Mouse (Mus musculus) lung, postnatal 0 days (tissue): ENCODE measurements at regions not wholly inside any gene's neighbourhood (a gene's known extent, or its start where the extent isn't known, plus 50 kb on each side); places are given as distances from the start of the nearest gene placed in this dataset.

Experiments used
- ATAC-seq: fragments of 200-750 bp; cut with Nextera tagmentation; 2 replicates; pipeline ENCODE4 v1.8.0; 2017; ENCODE audit warnings: moderate library complexity
- DNase-seq: peaks from one replicate; pipeline ENCODE4 v3.0.0-alpha.2; 2016; ENCODE audit warnings: low spot score
- H3K27ac ChIP-seq: fragments of 300-500 bp; sonication (generic); 2 replicates; pipeline ENCODE4 v1.5.1; 2014; ENCODE audit warnings: antibody characterized with exemption, mild to moderate bottlenecking, low read length, mixed read lengths
- H3K27me3 ChIP-seq: fragments of 300-500 bp; sonication (generic); replicated peaks from 2 replicates; pipeline ENCODE4 v1.6.1; 2014; ENCODE audit warnings: low read length, mixed read lengths; ENCODE audit not compliant: insufficient read depth
- H3K36me3 ChIP-seq: fragments of 300-500 bp; sonication (generic); 2 replicates; pipeline ENCODE4 v1.6.1; 2014; ENCODE audit warnings: low read length, mixed read lengths; ENCODE audit not compliant: insufficient read depth
- H3K4me1 ChIP-seq: fragments of 300-500 bp; sonication (generic); 2 replicates; pipeline ENCODE4 v1.6.1; 2014; ENCODE audit warnings: antibody characterized with exemption, low read depth, low read length, mixed read lengths; ENCODE audit not compliant: insufficient read depth
- H3K4me2 ChIP-seq: fragments of 300-500 bp; sonication (generic); replicated peaks from 2 replicates; pipeline ENCODE4 v1.6.1; 2014; ENCODE audit warnings: low read depth, mild to moderate bottlenecking, low read length, moderate library complexity, mixed read lengths
- H3K4me3 ChIP-seq: fragments of 300-500 bp; sonication (generic); 2 replicates; pipeline ENCODE4 v1.5.1; 2014; ENCODE audit warnings: low read depth, low read length
- H3K9ac ChIP-seq: fragments of 300-500 bp; sonication (generic); replicated peaks from 2 replicates; pipeline ENCODE4 v1.6.1; 2014; ENCODE audit warnings: low read depth, mild to moderate bottlenecking
- H3K9me3 ChIP-seq: fragments of 300-500 bp; sonication (generic); 2 replicates; pipeline ENCODE4 v1.6.1; 2016; ENCODE audit warnings: low read length, mixed read lengths
- CTCF ChIP-seq: IDR thresholded peaks from 2 replicates; pipeline ENCODE4 v1.5.1; 2016; ENCODE audit warnings: antibody characterized with exemption, mild to moderate bottlenecking
- EP300 ChIP-seq: IDR thresholded peaks from 2 replicates; pipeline ENCODE4 v1.6.1; 2016; ENCODE audit warnings: antibody characterized with exemption, mild to moderate bottlenecking, control low read depth
- WGBS: fragments of 180-500 bp; shearing (Covaris S2); extraction: QIAGEN DNeasy Blood & Tissue Kit; methylation state at CpG from one replicate; pipeline ENCODE4 v1.1.7; 2014; 5-methylcytosine and 5-hydroxymethylcytosine counted together

DNA sequence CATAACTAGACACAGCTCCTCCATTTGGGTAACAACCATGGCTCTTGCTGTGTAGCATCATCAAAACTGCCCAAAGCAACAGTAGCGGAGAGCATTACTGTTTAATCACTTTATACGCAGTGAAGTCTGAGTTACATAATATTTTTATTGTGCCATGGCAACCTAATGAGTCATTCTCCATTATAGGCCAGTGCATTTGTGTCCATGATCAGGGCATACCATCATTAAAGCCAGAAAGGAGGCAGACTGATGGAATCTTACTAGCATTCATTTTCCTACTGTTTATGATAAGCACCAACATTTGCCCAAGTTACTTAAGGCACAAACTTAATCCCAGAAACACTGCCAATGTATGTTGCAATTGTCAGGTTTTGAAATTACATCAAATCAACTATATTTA, 3601.2 kb upstream of the Gm7489 start:
- Histone ChIP-seq H3K27ac (no peak overlapping the region), H3K9ac (no peak overlapping the region), H3K27me3 (no peaks in the 10 kb centered on the region), H3K9me3 (no peaks in the 10 kb centered on the region), H3K36me3 (no peaks in the 10 kb centered on the region), H3K4me3 (no peak overlapping the region), H3K4me2 (no peak overlapping the region), H3K4me1 (0 out of 2 replicates have a peak, but pooled peaks cover 2% of the 10 kb centered on the region)
- ATAC-seq (no peak), DNase-seq (no peak)
- 91% methylated on average over 2 of the region's 2 CpGs for WGBS
- no peak for TF ChIP-seq CTCF
- TF ChIP-seq EP300 = no peak

DNA sequence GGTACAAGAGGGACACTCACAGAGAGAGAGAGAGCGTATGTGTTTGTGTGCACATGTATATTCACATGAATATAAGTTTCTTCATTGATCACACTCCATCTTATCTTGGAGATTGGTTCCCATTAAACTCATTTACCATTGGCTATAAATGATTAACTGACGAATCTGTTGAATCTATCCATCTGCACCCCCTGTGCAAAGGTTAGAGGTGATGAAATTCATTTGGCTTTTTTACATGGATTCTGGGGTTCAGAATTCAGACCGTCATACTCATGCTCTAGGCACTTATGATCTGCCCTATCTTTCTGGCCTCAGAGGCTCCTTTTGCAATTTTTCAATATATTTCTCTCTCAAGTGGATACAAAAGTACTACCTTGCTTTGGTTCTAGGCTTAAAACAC, 3582.9 kb upstream of the Gm7489 start:
- TF ChIP-seq CTCF = no peak
- no peak for TF ChIP-seq EP300
- Histone ChIP-seq H3K9me3 (no peaks in the 10 kb centered on the region), H3K9ac (no peak overlapping the region), H3K27me3 (no peaks in the 10 kb centered on the region), H3K4me2 (no peak overlapping the region), H3K4me3 (no peak overlapping the region), H3K4me1 (no peaks in the 10 kb centered on the region), H3K27ac (no peak overlapping the region), H3K36me3 (no peaks in the 10 kb centered on the region)
- ATAC-seq = no peak
- DNase-seq = no peak
- 89% methylated on average over 3 of the region's 3 CpGs for WGBS

DNA sequence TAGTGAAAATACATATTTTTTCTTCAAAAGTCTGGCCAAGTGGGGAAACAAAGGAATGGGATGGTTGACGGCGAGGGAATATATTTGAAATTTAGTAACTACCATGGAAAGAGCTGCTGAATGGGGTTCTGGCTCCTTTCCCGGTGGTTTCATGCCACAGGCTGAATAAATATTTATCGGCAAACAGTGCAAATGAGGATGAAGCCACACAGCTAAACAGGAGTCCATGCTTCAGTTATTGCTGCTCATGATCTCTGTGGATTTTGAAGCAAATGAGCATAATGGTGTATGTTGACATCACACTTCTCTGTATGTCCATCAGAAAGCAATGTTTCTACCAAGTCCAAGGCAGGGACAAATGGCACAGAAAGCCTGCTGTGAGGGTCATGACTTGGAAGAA, 3580.6 kb upstream of the Gm7489 start:
- H3K9me3 ChIP-seq = no peaks in the 10 kb centered on the region
- no peak overlapping the region for H3K4me2 ChIP-seq
- H3K4me3 ChIP-seq = no peak overlapping the region
- H3K27me3 ChIP-seq = no peaks in the 10 kb centered on the region
- H3K27ac ChIP-seq = no peak overlapping the region
- ATAC-seq (no peak), DNase-seq (no peak)
- no peak for TF ChIP-seq EP300
- no peak for TF ChIP-seq CTCF
- WGBS = 62% methylated on average over 4 of the region's 4 CpGs
- H3K36me3 ChIP-seq = no peaks in the 10 kb centered on the region
- H3K4me1 ChIP-seq = no peaks in the 10 kb centered on the region
- no peak overlapping the region for H3K9ac ChIP-seq

DNA sequence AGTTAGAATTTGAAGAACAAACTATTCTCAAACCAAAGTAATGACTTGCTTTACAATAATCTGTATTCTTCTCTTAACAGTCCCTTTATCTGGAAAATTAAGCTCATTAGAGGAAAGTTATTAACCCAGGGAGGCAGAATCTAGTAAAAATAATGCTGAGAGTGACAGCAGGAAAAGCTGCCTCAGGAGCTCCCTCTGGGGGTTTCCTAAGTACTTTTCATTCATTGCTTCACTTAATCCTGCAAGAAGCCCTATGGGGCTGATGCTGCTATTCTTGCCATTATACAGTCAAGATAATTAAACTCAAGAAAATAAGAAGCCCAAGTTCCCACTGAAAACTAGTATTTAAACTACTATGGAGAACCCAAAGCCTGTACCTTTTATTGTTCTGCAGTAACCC, 3563.9 kb upstream of the Gm7489 start:
- no peak for DNase-seq
- Histone ChIP-seq H3K9me3 (no peaks in the 10 kb centered on the region), H3K36me3 (no peaks in the 10 kb centered on the region), H3K27me3 (no peaks in the 10 kb centered on the region), H3K4me2 (no peak overlapping the region), H3K4me3 (no peak overlapping the region), H3K27ac (no peak overlapping the region), H3K9ac (no peak overlapping the region), H3K4me1 (no peaks in the 10 kb centered on the region)
- ATAC-seq = no peak
- no peak for TF ChIP-seq EP300
- no peak for TF ChIP-seq CTCF

DNA sequence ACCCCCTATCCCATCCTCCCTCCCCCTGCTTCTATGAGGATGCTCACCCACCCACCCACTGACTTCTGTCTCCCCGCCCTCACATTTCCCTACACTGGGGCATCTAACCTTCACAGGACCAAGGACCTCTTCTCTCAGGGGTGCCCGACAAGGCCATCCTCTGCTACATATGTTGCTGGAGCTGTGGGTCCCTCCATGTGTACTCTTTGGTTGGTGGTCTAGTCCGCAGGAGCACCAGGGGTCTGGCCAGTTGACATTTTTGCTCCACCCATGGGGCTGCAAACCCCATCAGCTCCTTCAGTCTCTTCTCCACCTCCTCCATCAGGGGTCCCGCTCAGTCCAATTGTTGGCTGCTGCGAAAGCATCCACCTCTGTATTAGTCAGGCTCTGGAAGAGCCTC, 3539.2 kb upstream of the Gm7489 start:
- H3K4me3 ChIP-seq = no peak overlapping the region
- 95% methylated on average over 5 of the region's 5 CpGs for WGBS
- H3K36me3 ChIP-seq = no peaks in the 10 kb centered on the region
- H3K9me3 ChIP-seq = no peaks in the 10 kb centered on the region
- no peak overlapping the region for H3K4me2 ChIP-seq
- H3K9ac ChIP-seq = no peak overlapping the region
- no peaks in the 10 kb centered on the region for H3K27me3 ChIP-seq
- no peak for DNase-seq
- no peak overlapping the region for H3K27ac ChIP-seq
- H3K4me1 ChIP-seq = no peaks in the 10 kb centered on the region
- no peak for ATAC-seq
- TF ChIP-seq EP300 = no peak
- no peak for TF ChIP-seq CTCF

- 89% methylated on average over 2 of the region's 2 CpGs for WGBS
- DNase-seq (no peak), ATAC-seq (no peak)
- TF ChIP-seq CTCF (no peak), EP300 (no peak)
- Histone ChIP-seq H3K4me3 (no peak overlapping the region), H3K27me3 (no peaks in the 10 kb centered on the region), H3K27ac (no peak overlapping the region), H3K9ac (no peak overlapping the region), H3K36me3 (no peaks in the 10 kb centered on the region), H3K9me3 (no peaks in the 10 kb centered on the region), H3K4me2 (no peak overlapping the region), H3K4me1 (no peaks in the 10 kb centered on the region)
Observed at GRCm38 (mm10) chr15:50346953-50347352, 3537.8 kb upstream of the Gm7489 start.
